Mouse (Mus musculus) heart, postnatal 36 days (tissue): ENCODE results near the gene Plcb1. TPM values are rescaled to one million over a fixed set of nuclear protein-coding genes. Genes with fewer than 3 reads are reported as not detected.
"Not testable (repeated sequence)": the region's sequence is repeated elsewhere in the genome, so short reads cannot be mapped to it uniquely, and the experiment has no call there.

Experiments
- DNase-seq, 2 experiments: peaks; one replicate each; pipeline ENCODE4 v3.0.0; 2021 to 2022
- intact Hi-C: fragments of 180-260 bp; cut with DNase I; formaldehyde crosslinking; loops from one replicate; pipeline ENCODE4 v1.15.1; 2025
- total RNA-seq, 2 experiments: library from RNA; stranded (reverse); gene quantifications; 2 replicates each; pipeline ENCODE4 v1.2.3; 2021

Plcb1 gene
- total RNA-seq, 2 experiments from 2014 or later, result 4.0 to 4.7 TPM

DNA sequence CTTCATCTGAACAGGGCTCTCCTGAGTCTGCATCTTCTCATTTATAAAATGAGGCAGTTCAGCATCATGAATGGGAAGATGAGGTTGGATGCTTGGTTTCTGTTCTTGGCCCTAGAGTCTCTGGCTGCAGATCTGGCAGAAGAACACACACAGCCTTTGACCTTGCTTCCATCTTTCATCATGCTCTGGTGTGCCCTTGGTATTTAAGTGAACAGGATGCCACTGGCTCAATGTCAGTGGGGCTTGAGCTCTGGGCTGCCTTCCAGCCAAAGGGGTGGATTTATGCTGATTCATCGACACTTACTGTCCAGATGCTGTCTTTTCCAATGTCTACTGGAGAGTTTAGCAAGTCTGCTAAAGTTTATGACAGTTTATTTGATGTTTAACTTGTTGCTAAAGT is 161.0 kb downstream of the Plcb1 start:
- DNase-seq, result peak in 1 of 2 experiments; percentile 15
- intact Hi-C loops, result no loop called here

DNA sequence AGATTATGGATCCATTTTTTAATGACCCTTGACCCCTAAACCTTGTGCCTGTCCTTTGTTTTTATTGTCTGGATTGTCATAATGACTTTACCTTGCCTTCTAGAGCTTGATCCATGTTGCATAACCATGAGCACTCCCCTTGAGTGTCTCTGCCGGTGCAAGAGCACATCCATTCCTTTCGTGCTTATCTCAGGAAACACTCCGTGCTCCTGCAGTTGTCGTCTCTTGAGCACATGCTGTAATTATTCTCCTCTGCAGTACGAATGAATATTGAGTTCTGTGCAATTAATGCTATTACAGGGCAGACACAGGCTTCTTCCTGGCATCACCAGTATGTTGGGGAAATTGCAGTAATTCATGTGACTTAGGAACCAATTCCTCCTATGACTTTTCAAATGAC is 166.2 kb downstream of the Plcb1 start:
- intact Hi-C loops, result no loop called here
- no peak for DNase-seq

DNA sequence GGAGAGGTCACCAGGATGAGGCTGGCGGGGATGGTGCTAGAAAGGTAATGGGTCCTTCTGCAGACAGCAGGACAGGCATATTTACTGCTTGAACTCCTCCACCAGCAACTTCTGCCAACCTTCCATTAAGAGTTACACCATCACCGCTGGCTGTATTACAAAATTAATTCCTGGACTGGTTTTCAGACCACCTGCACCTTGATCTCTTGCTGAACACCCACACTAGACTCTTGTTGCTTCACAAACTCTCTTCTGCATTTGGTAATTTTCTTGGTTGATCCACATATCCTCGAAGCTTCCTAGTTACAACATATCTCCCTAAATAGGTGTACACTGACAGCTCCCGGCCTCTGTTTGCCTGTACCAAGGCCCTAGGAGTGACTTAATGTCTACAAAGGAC is 170.6 kb downstream of the Plcb1 start:
- DNase-seq, result no peak
- intact Hi-C loops, result no loop called here

DNA sequence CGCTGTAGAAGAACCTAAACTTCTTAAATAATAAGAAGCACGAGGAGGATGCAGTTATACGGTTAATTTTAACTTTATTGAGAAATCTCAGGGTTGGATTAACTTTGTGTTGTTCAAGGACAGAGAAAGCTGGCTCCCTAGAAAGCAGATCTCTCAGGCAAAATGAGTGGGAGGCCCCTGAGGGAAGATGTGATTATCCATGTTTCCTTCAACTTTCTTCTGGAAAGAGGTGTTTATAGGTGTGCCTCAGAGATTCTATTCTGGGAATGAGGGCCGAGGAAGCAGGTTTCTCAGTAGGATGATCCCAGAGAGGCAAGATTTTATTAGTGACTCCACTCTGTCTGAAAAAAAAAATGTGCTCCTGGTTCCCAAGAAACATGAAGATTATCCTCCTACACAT is 180.3 kb downstream of the Plcb1 start:
- no peak for DNase-seq
- intact Hi-C loops, result no loop called here

DNA sequence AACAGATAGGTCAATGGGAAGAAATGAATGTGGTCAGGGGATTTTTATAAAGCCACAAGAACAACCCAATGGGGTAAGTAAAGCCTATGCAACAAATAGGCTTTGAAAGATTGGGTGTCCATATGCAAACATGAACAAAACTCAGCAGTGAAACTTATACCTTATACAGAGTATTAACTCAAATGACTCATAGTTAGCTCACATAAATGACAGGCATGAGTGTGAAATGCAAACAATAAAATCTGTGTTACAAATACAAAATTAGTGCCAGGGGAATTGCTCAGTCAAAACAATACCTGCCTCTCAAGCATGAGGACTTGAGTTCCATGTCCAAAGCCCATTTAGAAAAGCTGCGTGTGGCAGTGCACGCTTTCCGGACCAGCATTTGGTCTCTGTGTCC is 182.5 kb downstream of the Plcb1 start:
- intact Hi-C loops, result no loop called here
- no peak for DNase-seq

DNA sequence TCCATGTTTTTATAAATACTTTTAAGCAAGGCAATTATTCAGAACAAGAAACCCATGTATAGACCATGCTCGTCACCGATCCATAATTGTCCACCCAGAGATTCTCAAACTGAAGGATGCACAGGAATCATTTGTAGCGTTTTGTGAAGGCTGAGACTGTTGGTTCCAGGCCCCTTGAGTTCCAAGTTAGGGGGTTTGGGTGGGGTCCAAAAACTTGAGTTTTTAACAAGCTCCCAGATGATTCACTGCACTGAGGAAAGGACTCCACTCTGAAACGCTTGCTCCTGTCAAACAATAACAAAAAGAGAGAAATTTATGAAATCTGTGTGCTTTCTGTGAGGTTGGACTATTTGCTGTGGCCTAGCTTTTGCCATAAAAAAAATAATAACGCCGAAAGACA is 186.5 kb downstream of the Plcb1 start:
- DNase-seq, result no peak
- intact Hi-C loops, result no loop called here

DNA sequence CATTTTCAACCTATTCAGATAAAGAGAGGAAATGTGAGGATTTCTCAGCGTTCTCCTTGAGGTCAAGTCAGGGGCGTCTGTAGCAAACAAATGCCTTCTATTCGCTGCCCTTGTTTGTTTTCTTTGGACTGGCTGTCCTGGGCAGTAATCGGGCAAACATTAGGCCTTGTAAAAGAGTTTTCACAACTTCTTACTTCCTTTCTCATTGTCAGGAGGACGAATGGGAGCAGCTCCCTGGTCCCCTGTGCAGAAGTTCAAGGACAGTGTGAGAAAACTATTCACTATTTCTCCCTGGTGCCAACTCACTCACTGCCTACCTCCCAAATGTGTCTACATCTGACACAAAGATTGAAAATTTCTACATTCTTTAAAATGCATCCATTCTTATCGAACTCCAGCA is 188.8 kb downstream of the Plcb1 start:
- intact Hi-C loops, result no loop called here
- no peak for DNase-seq

DNA sequence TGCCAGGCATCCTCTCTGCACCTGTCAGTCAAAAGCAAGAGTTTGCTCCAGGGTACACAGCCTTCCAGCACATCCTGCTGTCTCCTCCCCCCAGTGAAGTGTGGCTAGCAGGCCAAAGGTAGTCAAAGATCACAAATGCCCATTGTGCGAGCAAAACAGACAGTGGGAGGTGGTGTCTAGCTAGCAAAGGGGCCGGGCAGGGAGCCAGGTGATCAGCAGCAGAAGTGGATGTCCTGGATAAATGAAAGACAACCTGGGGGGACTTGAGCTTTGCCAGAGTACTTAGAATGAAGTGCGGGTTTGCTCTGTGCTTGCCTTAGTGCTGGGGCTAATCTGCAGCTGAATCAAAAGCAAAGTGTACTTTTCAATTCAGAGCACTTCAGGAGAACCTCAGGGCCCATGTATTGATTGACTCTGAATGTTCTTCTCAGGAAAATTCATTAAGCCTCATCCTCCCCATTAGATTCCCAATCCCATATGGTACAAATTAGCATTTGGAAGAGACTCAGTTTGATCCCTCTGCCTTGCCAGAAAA is 191.0 kb downstream of the Plcb1 start:
- intact Hi-C loops, result no loop called here
- DNase-seq, result peak; percentile 9 to 21

DNA sequence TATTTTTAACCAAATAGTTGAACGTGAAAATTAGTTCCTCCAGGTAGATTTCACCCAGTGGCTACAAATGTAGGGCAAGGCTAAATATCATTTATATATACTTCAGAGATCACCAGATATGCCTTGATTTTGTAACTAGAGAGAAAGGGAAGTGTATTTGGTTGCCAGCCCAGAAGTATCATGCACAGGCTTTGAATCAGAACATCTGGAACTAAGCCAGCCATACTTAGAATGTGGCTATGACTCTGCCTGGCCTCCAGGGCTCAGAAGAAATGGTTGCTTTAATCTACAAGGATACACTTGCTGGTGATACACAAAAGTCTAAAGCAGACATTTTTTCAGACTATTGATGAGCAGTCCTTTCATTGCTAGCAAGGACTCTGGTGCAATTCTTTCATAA is 191.8 kb downstream of the Plcb1 start:
- DNase-seq, result no peak
- intact Hi-C loops, result no loop called here

DNA sequence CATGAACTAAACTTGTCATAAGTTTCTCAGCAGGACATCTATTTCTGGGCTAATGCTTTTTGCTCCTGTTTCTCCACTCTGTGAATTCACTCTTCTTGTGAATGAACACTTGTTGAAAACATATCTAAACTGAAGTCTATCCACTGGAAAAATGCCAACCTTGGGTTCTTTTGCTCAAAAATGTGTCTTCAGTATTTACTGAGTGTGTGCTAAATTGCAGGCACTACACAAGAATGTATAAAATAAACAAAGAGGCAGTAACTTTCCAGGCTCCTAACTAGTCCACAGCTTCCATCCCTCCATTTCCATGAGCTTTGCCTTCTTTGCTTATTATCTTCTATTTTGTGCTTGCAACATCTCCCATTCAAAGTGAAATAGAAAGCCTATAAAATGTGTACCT is 195.5 kb downstream of the Plcb1 start:
- intact Hi-C loops, result no loop called here
- no peak for DNase-seq

DNA sequence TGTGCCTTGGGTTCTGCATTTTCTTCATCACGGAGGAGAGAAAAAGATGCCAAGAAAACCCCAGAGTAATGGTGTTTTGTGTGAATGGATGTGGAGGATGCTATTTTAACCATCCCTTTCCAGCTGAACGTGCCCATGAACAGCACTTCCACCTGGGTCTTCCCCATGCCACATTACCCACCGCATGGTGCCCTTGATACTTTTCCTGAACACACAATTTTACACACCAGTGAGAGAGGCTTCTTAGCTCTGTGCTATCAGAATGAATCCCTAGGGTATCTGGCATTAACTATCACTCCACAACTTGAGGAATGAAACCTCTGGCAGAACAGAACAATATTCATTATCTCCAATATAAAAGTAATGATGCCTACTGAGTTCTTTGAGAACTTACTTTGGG is 199.0 kb downstream of the Plcb1 start:
- intact Hi-C loops, result no loop called here
- no peak for DNase-seq

DNA sequence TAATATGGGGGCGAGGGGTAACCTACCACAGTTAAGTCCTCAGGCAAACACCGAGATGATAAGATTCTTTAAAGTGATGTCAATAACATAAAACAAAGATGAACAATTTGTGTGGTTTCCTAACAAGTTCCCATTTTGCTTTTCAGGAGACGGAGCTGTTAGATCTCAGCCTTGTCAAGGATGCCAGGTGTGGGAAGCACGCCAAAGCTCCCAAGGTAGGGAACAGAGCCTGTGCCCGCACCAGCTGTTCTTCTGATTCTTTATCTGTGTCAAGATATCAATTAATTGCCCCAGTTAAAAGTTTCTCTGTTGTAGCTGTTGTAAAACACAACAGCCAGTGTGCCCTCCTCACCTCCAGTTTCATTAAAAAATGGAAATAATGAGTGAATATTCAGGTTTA is 202.1 kb downstream of the Plcb1 start:
- no peak for DNase-seq
- intact Hi-C loops, result no loop called here

DNA sequence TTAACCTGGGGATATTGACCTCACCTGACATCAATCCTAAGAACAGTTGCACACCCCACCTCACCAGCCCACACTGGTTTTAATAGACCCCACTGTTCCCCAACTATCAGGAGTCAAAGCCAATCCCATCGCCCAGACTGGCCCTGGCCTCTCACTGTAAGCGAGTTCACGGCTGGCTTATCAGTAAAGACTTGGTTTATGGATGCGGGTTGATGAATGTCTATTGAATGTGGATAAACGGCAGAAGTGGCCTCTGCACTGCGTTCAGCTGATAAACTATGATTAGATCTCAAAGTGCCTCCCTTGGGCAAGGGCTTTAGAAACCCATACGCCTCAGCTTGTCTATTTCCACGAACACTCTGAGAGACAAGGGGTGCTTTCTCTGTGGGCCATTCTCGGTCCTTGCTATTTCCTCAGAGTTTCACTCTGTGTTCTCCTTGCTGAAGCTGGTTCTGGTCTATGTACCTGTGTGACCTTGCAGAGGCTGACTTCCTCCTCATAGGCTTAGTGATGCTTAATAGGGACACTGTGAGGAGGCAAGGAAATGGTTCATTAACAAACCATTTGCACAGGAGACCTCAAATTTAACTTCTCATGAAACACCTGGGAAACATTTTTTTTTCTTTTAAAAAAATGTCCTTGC is 203.9 kb downstream of the Plcb1 start:
- no peak for DNase-seq
- intact Hi-C loops, result no loop called here

DNA sequence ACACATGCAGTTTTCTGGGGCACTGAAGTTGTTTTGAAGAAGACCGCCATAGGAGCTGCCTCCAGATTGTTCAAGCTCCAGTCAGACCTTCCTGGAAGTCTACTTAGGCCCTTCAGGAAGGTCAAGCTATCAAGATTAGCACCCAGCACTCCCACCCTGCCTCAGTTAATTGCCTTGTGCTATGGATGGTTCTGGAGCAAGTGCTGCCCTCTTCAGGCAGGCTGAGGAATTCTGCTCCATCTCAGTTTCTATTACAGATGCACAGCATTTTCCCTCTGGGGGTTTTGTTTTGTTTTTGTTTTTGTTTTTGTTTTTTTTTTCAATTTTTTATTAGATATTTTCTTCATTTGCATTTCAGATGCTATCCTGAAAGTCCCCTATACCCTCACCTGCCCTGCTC is 221.3 kb downstream of the Plcb1 start:
- intact Hi-C loops, result loop anchor here (2.0 to 10.0 kb wide), 3 partner anchors 220 to 322 kb away; partner anchors contain the start of gene Plcb1

DNA sequence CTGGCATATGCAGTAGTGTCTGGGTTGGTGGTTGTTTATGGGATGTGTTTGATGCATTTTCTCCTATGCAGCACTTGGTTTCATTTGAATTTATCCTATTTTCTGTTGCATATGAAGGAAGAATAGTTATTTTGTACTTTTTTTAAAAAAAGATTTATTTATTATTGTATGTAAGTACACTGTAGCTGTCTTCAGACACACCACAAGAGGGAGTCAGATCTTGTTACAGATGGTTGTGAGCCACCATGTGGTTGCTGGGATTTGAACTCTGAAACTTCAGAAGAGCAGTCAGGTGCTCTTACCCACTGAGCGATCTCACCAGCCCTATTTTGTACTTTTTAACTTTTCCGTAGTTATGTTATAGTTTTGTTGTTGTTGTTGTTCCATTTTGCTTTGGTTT is 222.0 kb downstream of the Plcb1 start:
- intact Hi-C loops, result loop anchor here (2.0 to 10.0 kb wide), 3 partner anchors 221 to 323 kb away; partner anchors contain the start of gene Plcb1
- not testable (repeated sequence) for DNase-seq

More for the DNA sequence above, 221.3 kb downstream of the Plcb1 start:
- DNase-seq, result peak in 1 of 2 experiments; percentile 16

DNA sequence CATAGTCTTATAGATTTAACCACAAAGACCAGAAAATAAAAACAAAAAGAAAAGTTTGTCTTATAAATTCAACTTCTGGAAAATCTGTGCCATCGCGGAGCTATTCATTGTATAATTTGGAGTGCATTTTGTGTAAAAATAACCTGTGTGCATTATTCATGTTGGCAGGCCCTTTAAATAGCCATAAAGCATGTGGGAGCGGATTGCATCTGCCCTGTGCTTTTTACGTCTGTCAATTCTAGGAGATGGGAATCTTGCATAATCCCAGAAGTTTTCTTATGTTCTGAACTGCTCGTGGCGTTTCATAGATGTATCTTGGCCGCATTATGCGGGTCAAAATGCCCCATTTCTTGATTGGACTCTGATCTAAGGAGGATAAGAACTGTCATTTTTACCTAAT is 224.5 kb downstream of the Plcb1 start:
- no peak for DNase-seq
- intact Hi-C loops, result no loop called here

DNA sequence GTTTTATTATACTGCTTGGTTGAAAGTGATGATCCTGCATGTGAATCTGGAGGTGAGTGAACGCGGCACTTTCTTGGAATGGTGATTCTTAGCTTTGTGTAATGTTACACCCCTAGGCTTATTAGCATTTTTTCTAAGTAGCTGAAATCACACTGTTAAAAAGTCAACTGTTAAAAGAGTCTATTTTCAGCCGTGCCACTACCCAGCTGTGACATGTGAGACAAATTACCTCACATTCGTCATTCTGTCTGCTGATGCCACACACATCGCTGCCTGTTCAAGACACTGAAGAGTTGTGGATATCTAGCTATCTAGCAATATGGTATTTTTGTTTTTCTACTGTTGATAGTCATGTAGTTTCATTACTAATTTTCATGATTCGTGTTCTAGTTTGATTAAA is 229.6 kb downstream of the Plcb1 start:
- no peak for DNase-seq
- intact Hi-C loops, result no loop called here

DNA sequence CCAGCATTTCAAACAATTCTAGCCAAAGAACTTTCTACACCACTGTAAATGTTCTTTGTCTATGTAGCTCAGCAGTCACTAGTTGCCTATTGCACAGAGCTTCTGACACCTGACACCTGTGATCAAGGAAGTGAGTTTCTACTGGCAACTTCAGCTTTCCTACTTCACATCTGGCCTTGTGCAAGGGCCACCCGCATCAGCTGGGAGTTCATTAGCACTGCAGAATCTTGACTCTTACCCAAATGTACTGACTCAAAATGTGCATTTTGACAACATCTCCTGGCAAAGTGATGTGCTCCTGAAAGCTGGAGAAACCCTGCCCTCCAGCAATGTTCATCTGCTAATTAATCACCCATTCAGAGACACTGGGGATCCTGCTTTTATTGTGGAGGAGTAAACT is 232.4 kb downstream of the Plcb1 start:
- DNase-seq, result no peak
- intact Hi-C loops, result no loop called here

DNA sequence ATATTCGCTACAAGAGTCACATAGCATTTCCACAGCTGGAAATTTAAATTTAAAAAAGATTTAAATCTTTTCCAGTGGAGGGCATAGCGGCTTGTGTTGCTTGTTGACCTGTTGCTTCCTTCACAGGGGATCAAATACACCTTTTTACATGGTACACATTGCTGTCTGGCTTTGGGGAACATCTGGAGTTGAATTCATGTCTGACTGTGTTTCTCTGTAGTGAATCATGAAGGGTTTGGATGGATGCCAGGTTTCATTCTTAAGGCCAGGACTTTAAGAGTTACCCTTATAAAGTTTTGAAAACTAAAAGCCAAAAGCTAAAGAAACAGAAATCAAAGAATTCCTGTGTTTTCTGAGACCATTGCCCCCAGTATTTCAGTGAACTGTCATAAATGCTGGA is 232.8 kb downstream of the Plcb1 start:
- intact Hi-C loops, result no loop called here
- DNase-seq, result no peak

DNA sequence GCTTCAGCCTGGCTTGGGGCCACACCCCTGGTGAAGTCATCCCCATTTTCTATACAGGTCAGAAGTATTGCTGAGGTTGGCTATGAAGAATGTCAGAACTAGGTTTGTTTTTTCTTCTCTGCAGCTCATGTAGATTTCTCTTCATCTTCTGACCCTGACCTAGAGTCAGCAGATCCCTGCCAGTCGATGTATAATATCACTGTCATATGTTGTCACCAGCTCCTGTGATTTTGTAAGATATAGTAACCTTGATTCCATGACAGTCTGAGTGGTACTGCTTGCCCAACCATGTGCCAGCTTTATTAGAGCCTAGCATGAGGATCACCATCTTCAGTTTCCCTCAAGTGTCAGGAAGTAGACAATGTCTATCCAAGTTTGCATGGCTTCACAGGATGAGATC is 233.7 kb downstream of the Plcb1 start:
- intact Hi-C loops, result no loop called here
- DNase-seq, result no peak

DNA sequence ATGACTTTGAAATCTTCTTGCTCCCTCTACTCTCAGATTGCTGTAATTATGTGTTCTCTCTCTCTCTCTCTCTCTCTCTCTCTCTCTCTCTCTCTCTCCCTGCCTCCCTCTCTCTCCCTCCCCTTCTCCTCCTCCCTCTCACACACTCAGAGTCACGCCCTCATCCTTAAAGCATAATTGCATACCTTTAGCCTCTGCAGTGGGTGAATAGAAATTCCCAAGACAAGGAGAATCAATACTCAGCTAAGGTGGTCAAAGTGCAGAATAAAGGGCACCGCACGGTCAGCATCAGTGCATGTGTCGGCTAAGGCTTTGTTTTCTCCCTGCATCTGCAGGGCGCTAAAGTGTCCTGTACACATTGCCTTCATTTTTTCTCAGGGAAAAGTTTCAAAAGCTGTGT is 243.4 kb downstream of the Plcb1 start:
- intact Hi-C loops, result no loop called here
- no peak for DNase-seq

DNA sequence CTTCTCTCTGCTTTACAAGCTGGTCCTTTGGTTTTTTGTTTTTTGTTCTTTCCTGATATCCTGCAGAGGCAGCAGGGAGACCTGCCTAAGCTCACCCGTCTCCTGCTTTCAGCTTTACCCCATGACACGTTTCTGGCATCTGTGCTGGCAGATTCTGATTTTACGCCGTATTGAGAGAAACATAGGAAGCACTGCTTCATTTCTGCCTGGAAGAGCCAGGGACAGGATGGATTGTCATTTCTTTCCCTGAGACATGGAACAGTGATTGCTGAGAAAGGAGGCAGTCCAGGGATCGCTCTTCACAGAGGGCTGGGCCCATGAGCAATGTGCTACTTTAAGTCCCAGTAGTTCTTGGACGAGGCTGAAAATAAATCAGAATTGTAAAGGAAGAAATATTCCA is 243.8 kb downstream of the Plcb1 start:
- DNase-seq, result no peak
- intact Hi-C loops, result no loop called here
